Mouse (Mus musculus): ENCODE results near the gene Mrpl45. TPM values are rescaled to one million over a fixed set of nuclear protein-coding genes. Genes with fewer than 3 reads are reported as not detected.

Mrpl45 gene
- total RNA-seq, 2 experiments from 2014 or later: 40.1 to 52.8 TPM

DNA sequence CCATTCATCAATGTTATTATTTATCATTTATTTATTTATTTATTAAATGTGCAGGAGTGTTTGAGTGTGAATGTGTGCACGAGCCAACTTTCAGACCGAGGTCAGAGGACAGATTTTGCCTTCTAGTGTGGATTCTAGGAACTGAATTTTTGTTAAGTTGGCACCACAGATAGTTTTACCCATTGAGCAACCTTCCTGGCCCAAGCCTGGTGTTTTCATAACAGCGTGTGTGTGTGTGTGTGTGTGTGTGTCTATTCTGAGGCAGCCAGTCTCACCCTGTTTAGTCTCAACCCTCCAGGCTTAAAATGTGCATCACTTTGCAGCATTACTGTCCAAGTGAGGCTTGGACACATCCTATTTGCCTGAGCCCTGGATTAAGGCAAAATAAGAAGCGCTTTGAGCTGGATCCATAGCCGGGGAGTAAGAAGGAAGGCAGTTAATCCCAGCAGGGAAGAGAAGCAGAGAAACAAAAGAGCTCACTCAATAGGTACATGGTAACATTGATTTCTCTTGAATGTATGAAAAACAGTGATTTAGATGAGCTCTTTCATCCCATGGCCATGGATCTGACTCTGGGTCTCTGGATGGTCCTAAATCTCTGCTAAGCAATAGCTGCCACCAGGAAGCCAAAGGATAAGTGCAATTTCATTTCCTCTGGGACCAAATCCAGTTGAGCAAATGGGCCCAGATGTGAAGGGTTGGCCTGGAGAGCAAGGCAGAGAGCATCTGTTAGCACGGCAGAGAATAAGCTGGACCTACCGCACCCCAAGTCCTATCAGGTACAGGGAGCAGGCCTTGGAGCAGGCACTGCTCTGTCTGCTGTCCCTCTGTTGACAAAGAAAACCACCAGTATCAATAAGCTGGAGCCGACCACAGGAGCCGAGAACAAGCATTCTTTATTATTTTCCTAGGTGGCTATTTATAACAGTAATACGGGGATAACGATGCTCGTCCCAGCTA, 16.0 kb downstream of the Mrpl45 start:
- DNase-seq: peak; percentile 48

GRCm38 (mm10) chr11:97333044-97333443, 17.5 kb downstream of the Mrpl45 start:
- no peak for DNase-seq

DNA sequence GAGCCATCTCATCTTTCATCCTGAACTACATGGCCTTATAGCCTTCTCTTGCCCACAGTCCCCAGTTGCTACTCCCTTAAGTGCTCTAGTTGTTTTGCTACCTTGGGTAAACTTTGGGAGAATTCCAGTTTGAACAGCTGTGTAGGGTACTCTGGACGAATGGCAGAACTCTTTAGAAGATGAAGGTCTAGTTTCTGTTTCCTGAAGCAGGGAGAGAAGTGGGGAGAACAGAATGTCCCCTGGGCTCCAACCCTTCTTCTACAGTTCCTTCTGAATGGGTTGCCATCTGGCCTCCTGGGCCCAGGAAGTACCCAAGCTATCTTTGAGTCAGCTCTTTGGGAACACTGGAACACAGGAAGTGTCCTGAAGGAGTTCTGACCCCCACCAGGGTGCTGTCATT, 18.4 kb downstream of the Mrpl45 start:
- no peak for DNase-seq

DNA sequence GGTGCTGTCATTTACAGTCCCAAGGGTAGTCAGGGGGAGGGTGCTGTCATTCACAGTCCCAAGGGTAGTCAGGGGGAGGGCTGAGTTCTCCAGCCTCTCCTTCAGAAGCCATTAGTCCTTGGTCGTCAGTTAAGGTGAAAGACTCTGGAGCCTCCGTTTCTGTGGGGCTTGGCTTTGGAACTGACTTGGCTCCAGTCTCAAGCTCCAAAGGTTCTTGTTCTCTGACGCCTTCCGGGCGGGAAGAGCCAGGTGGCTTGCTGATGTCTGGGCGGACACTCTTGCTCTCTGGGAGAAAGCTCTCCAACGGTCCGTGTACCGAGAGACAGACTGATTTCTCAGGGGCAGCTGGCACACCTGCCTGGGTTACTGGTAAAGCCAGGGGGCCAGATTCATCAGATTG, 18.9 kb downstream of the Mrpl45 start:
- no peak for DNase-seq

DNA sequence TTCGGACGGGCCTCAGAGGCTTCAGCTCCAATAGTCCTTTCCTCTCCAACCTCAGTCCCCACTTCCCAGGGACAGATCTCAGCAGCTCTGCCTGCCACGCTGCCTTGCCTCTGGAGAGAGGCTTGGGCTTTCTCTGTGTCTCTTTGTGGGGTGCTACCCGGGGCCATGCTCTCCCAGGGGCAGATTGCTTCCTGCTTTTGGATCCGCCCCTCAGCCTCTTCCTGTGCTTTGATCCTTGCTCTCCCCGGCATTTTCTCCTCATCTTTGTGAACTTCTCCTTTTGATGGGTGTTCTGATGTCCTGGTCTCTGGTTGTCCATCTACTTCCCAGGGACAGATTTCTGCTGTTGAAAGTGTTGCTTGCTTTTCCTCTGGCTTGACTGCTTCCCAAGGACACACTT, 20.7 kb downstream of the Mrpl45 start:
- no peak for DNase-seq

DNA sequence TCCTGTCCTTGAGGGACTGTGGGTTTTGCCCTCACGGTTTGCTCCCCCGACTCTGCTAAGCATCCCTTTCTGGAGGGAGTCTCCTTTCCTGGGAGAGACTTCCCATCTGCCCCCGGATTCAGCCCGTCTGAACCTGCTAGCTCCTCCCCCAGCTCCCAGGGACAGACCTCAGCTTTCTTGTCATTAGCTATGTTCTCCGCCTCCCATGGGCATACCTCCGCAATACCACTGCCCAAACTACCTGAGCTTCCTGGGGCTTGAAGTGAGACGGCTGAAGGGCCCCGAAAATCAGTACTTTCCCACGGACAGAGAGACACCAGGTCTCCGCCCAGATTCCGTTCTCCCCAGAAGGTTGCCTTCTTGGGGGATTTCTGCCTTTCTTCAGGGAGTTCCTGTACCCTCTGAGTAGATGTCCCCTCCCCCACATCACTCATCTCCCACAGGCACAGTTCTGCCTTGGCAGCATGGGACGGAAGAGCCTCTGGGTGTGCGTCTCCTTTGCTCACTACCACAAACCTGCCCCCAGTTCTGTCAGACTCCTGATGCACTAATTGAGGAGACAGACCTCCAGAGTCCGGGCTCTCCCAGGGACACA, 21.3 kb downstream of the Mrpl45 start:
- no peak for DNase-seq

GRCm38 (mm10) chr11:97337363-97337762, 21.8 kb downstream of the Mrpl45 start:
- no peak for DNase-seq

- no peak for DNase-seq
These were observed 22.9 kb downstream of the Mrpl45 start for GRCm38 (mm10) chr11:97338302-97338976.

DNA sequence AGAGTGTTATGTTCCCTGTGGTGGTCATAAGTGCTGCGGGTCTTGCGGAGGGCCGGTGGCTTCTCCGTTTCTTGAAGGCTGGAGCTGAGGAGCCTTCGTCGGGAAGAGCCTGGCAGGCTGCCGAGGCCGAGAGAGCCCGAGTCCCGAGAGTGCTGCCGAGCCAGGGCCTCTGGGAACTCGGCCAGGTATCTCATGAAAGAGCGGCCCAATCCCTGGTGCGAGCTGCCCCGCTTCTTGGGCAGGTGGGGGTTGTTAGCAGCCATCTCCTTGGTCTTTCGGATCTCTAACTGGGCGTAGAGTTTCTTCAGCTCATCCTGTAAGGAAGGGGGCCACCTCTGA, 23.4 kb downstream of the Mrpl45 start:
- peak; percentile 84 for DNase-seq

DNA sequence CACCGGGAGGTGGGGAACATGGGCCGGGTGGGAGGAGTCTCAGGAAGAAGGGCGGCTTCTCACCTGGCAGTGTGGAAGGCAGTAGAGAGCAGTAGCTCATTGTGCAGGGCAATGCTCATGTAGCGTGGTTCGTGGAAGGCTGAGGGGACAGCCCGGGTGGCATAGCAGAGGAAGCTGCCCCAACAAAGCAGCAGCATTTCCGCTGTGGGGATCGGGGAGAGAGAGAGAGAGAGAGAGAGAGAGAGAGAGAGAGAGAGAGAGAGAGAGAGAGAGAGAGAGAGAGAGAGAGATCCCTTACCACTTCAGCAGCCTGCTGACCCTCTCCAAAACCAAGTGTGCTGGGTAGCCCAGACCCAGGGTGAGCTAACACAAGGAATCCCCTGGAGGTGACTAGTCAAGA, 27.7 kb downstream of the Mrpl45 start:
- no peak for DNase-seq

- DNase-seq: peak; percentile 62
These were observed 28.1 kb downstream of the Mrpl45 start for GRCm38 (mm10) chr11:97343619-97344018.

GRCm38 (mm10) chr11:97345446-97345845, 29.9 kb downstream of the Mrpl45 start:
- DNase-seq: no peak

GRCm38 (mm10) chr11:97346383-97346782, 30.9 kb downstream of the Mrpl45 start:
- DNase-seq: no peak

DNA sequence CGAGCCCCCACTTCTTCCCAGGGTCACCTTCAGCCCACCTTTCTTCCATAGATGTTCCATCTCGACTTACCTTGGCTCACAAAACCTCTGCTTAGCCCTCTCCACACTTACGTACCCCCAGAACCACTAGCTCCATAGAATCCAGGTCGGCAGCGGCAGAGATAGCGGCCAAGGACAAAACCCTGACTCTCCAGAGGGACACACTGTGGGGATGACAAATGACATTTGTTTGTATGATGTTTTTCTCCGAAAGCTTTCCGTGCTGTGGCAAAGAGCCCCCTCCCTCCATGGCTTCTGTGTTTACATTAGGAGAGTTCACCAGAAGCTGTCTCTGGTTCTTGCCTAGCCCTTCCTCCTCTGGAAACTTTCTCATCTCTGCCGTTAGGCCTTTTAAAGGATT, 31.8 kb downstream of the Mrpl45 start:
- peak; percentile 40 for DNase-seq

DNA sequence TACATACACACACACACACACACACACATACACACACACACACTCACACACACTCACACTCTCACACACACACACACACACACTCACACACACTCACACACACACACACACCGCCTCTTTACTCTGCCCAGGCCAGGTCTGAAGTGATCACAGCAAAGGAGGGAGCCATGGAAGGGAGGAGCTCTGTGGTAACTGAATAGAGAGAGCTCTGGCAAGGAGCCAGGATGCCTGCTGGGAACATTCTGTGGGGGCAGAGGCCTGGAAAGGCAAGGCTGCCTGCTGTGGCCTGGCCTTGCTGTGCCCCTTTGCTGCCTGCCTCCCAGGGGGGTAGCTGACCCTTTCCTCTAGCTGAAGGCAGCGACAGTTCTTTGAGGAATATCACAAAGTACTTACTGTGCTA, 34.5 kb downstream of the Mrpl45 start:
- DNase-seq: peak; percentile 87

DNA sequence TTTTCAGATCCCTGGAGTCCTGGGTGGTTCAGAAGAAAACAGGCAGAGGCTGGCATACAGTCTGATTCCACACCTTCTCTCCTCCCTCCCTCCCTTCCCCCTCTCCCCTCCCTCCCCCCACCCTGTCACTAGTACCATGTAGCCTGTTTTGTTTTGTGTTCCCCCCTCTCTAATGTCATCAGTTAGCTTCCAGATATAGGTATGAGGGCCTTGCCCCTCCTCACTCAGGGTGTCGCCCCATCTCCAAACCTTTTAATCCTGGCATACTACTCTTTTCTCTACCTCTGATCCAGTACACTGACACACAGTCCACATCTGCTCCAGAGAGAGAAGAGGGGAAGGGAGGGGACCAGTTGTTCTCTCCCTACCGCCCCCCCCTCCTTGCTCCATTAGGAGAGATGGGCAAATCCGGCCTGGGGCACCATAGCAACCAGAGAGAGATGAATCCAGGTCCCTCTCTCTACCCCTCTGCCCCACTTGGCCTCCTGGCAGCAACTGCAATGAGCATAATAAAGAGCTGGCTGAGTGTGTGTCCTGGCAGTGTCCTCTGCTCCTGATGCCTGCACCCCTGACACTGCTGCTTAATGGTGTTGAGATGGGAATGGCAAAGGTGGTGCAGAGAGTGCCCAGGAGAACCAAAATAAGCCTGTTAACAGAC, 36.6 kb downstream of the Mrpl45 start, which contains the start of gene Gpr179:
TSS of gene Gpr179 (minus strand) at position 51 of the 658 bp plus-strand sequence.
- no peak for DNase-seq

GRCm38 (mm10) chr11:97352935-97353597, 37.5 kb downstream of the Mrpl45 start:
- no peak for DNase-seq

DNA sequence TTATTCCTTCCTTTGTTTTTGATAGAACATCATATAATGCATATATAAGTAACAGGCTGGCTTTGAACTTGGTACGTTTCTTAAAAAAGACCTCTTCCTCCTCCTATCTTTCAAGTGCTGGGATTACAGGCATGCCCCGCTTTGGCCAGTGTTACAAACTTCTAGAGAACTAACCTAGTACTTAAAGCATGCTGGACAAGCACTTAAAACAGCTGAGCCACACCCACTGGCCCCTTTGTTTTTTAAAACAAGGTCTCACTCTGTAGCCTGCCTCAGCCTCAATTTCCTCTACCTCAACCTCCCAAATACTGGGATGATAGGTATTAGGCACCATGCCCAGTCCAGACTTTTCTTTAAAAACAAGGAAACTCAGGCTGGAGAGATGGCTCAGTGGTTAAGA, 39.1 kb downstream of the Mrpl45 start:
- no peak for DNase-seq

DNA sequence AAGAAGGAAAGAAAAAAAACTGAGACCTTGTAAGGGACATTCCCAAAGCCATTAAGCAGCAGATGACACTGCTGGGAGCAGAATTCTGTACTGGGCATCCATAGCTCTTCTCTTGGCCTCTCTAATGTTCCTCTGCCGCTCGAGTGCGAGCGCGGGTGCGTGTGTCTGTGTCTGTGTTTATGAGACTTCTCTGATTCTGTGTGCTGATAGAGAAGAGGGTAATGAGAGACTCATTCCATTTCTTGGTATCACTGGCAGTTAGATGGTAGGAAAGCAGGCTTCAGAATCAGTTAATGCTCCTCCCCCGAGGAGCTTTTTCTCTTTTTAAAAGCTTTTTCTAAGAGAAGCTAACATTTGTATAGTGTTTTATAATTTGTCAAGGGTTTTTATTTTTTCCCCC, 39.7 kb downstream of the Mrpl45 start:
- DNase-seq: no peak

DNA sequence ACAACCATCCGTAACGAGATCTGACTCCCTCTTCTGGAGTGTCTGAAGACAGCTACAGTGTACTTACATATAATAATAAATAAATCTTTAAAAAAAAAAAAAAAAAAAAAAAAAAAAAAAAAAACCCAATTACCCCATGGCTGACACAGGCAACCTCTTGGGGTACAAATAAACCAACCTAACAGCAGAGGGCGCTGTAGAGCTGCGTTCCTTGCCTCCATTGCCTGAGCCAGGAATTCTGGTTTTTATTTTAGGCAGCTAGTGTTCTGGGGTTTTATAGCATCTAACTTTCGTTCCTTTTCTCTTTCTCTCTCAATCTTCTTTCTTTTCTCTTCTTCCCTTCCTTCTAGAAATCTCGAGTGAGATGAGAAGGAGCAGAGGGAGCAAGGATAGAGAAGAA, 42.1 kb downstream of the Mrpl45 start:
- DNase-seq: peak; percentile 87

- peak; percentile 98 for DNase-seq
These were observed 46.6 kb downstream of the Mrpl45 start, which contains the start of gene Socs7 for GRCm38 (mm10) chr11:97361948-97362648. TSS of gene Socs7 (plus strand) at chr11:97362551.

- peak; percentile 59 for DNase-seq
These were observed 47.1 kb downstream of the Mrpl45 start for GRCm38 (mm10) chr11:97362649-97362942.
